Mouse (Mus musculus) intestine, postnatal 0 days (tissue): Measurements from ENCODE around the gene Cdk14. TPM values are rescaled to one million over a fixed set of nuclear protein-coding genes. Genes with fewer than 3 reads are reported as not detected.
"Not testable (repeated sequence)": the region's sequence is repeated elsewhere in the genome, so short reads cannot be mapped to it uniquely, and the experiment has no call there.

Source experiments
- ATAC-seq: fragments of 200-750 bp; cut with Nextera tagmentation; 2 replicates; pipeline ENCODE4 v1.8.0; 2017; ENCODE audit warnings: mild to moderate bottlenecking, moderate TSS enrichment, moderate library complexity
- H3K27ac ChIP-seq: fragments of 300-500 bp; sonication (generic); 2 replicates; pipeline ENCODE4 v1.5.1; 2014; ENCODE audit warnings: mild to moderate bottlenecking, low read depth, low read length, moderate library complexity
- H3K27me3 ChIP-seq: fragments of 300-500 bp; sonication (generic); replicated peaks from 2 replicates; pipeline ENCODE4 v1.6.1; 2014; ENCODE audit warnings: low read length, mixed read lengths; ENCODE audit not compliant: control insufficient read depth, insufficient read depth
- H3K36me3 ChIP-seq: fragments of 300-500 bp; sonication (generic); 2 replicates; pipeline ENCODE4 v1.6.1; 2014; ENCODE audit warnings: mild to moderate bottlenecking, moderate library complexity; ENCODE audit not compliant: control insufficient read depth, insufficient read depth
- H3K4me1 ChIP-seq: fragments of 300-500 bp; sonication (generic); replicated peaks from 2 replicates; pipeline ENCODE4 v1.6.1; 2014; ENCODE audit warnings: antibody characterized with exemption, low read length, mixed read lengths; ENCODE audit not compliant: control insufficient read depth, insufficient read depth
- H3K4me2 ChIP-seq: fragments of 300-500 bp; sonication (generic); replicated peaks from 2 replicates; pipeline ENCODE4 v1.6.1; 2014; ENCODE audit warnings: low read depth, mild to moderate bottlenecking, moderate library complexity
- H3K4me3 ChIP-seq: fragments of 300-500 bp; sonication (generic); 2 replicates; pipeline ENCODE4 v1.5.1; 2014; ENCODE audit warnings: low read depth, low read length
- H3K9ac ChIP-seq: fragments of 300-500 bp; sonication (generic); 2 replicates; pipeline ENCODE4 v1.6.1; 2014; ENCODE audit warnings: mild to moderate bottlenecking, low read depth, low read length
- H3K9me3 ChIP-seq: fragments of 300-500 bp; sonication (generic); 2 replicates; pipeline ENCODE4 v1.6.1; 2016; ENCODE audit warnings: mixed run types; ENCODE audit not compliant: control insufficient read depth
- CTCF ChIP-seq: sonication (generic); IDR thresholded peaks from 2 replicates; pipeline ENCODE4 v1.5.1; 2016; ENCODE audit warnings: low read depth, mild to moderate bottlenecking, control low read depth, antibody characterized with exemption, moderate library complexity
- WGBS: fragments of 180-500 bp; shearing (Covaris S2); extraction: QIAGEN DNeasy Blood & Tissue Kit; methylation state at CpG from one replicate; pipeline ENCODE4 v1.1.7; 2014; 5-methylcytosine and 5-hydroxymethylcytosine counted together
- polyA plus RNA-seq: library from polyadenylated mRNA; unstranded; fragments of >200 nt; fragmentation: Nextera tagmentation; extraction: Ambion mirVana; gene quantifications from 2 replicates; pipeline ENCODE4 v1.2.1, GENCODE M21; 2015

Gene Cdk14
- polyA plus RNA-seq, 1 experiment from 2014 or later: 4.4 TPM

DNA sequence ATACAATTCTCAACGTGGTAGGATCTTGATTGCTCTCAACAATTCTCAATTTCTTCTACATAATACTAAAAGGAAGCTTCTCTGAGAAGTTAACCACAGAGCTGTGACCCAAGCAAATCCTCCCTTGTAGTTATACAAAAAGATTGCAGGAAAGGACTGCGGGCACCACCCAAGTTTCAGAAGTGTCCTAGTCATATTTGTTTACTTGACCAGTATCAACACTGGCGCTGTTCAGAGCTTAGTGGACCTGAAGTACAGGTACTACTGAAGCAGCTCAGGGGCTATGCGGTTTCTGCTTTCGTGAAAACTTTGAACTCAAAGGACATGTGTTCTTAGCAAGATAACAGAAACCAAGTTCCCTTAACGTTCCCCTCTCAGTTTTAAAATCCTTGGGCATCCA lies 172.4 kb downstream of the Cdk14 start:
- H3K27me3 ChIP-seq: no peaks in the 10 kb centered on the region
- 86% methylated on average over 6 of the region's 6 CpGs for WGBS
- ATAC-seq: no peak

DNA sequence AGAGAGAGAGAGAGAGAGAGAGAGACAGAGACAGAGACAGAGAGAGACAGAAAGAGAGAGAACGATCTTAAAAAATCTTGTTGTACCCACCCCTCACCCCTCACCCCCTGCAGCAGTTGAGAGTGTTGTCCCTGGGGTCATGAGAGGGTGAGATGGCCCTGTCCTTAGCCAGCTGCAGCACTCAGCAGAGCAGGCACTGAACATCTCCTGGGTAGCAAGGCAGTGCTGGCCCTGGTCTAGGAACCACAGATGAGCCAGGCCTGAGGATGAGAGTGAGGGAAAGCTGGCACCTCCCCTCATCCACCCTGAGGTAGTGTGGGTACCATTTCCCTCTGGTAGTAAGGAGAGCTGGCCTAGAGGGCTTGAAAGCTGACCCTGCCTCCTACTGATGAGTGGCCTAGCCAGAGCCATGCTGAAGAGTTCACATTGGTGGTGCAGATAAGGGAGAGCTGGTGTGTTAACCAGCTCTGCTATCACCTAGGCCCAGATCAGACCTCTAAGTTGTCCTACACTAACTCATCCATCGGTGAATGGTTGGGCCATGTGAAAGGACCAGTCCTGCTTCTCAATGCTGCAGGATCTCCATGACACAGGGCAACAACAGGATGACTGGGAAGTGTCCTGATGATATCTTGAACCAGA lies 173.5 kb downstream of the Cdk14 start:
- Histone ChIP-seq H3K9ac (no peak overlapping the region), H3K36me3 (no peaks in the 10 kb centered on the region), H3K9me3 (no peaks in the 10 kb centered on the region), H3K27me3 (no peaks in the 10 kb centered on the region), H3K27ac (no peak overlapping the region), H3K4me3 (no peak overlapping the region), H3K4me1 (no peaks in the 10 kb centered on the region), H3K4me2 (no peak overlapping the region)
- no peak for ATAC-seq
- no peak for TF ChIP-seq CTCF
- 81% methylated on average over 2 of the region's 2 CpGs for WGBS

More for the DNA sequence above, 172.4 kb downstream of the Cdk14 start:
- H3K9ac ChIP-seq: no peak overlapping the region
- TF ChIP-seq CTCF: no peak
- H3K27ac ChIP-seq: no peak overlapping the region
- H3K9me3 ChIP-seq: no peaks in the 10 kb centered on the region
- H3K36me3 ChIP-seq: no peaks in the 10 kb centered on the region
- no peaks in the 10 kb centered on the region for H3K4me1 ChIP-seq
- H3K4me2 ChIP-seq: no peak overlapping the region
- no peak overlapping the region for H3K4me3 ChIP-seq

DNA sequence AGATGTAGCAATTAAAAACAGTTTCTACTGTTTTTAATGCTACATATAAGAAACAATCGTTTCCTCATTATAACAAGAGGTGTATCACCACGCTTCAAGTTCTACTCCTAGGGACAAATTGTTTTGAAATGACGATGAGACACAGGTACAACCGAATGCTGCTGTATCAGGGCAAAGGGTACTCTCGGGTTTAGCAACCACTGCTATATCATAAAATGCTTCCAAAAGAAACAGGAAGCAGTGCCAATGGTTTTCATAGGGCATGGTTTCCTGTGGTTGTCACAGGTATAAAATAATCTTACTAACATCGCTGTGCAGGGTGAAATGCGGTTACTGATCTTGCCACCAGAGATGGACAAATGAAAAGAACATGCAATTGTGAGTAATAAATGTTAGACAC lies 174.9 kb downstream of the Cdk14 start:
- Histone ChIP-seq H3K4me3 (no peak overlapping the region), H3K9ac (no peak overlapping the region), H3K9me3 (no peaks in the 10 kb centered on the region), H3K27me3 (no peaks in the 10 kb centered on the region), H3K36me3 (no peaks in the 10 kb centered on the region), H3K27ac (no peak overlapping the region), H3K4me2 (no peak overlapping the region), H3K4me1 (no peaks in the 10 kb centered on the region)
- no peak for ATAC-seq
- 93% methylated on average over 7 of the region's 7 CpGs for WGBS
- TF ChIP-seq CTCF: no peak

DNA sequence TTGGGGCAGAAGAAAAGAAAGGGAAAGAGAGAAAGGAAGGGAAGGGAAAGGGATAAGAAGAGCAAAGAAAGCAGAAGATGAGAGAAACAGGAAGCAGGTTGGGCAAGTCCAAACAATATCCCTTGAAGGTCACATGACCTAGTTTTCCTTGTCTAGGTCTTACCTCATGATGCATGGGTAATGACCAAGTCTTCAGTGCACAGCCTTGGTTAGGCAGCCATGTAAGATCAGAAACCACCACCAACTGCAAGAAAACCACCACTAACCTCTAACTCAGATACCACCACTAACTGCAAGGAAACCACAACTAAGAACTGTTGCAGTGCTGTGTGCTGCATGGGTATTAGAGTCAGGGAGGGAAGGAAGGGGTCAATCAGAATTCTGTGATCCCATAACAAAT lies 176.5 kb downstream of the Cdk14 start:
- no peak for ATAC-seq
- Histone ChIP-seq H3K4me2 (no peak overlapping the region), H3K27ac (no peak overlapping the region), H3K9me3 (no peaks in the 10 kb centered on the region), H3K4me3 (no peak overlapping the region), H3K4me1 (no peaks in the 10 kb centered on the region), H3K9ac (no peak overlapping the region), H3K27me3 (no peaks in the 10 kb centered on the region), H3K36me3 (no peaks in the 10 kb centered on the region)
- no peak for TF ChIP-seq CTCF

- Histone ChIP-seq H3K27ac (no peak overlapping the region), H3K27me3 (no peaks in the 10 kb centered on the region), H3K4me3 (no peak overlapping the region), H3K9ac (no peak overlapping the region), H3K4me2 (no peak overlapping the region), H3K4me1 (no peaks in the 10 kb centered on the region), H3K36me3 (no peaks in the 10 kb centered on the region), H3K9me3 (no peaks in the 10 kb centered on the region)
- no peak for ATAC-seq
- TF ChIP-seq CTCF: no peak
- WGBS: 97% methylated on average over 5 of the region's 5 CpGs
These were observed 177.4 kb downstream of the Cdk14 start for GRCm38 (mm10) chr5:5242704-5243103.

DNA sequence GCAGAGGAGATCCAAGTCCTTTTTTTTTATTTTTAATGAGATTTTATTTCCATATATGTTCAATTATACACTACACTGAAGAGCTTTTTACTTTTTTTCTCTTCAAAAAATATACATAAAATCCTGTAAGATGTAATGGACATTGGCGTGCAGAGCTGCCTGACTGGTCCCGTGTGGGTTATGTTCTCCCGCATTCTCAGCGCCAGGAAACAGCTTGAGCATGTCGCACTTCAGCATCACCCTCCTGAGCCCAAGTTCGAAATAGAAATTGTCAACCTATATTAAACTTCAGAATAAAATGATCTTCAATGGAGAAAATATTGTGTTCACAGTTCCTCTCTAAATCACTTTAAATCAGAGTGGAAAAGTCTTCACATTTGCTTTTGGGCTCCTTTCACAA lies 179.0 kb downstream of the Cdk14 start:
- ATAC-seq: no peak
- WGBS: 85% methylated on average over 6 of the region's 6 CpGs
- TF ChIP-seq CTCF: no peak

DNA sequence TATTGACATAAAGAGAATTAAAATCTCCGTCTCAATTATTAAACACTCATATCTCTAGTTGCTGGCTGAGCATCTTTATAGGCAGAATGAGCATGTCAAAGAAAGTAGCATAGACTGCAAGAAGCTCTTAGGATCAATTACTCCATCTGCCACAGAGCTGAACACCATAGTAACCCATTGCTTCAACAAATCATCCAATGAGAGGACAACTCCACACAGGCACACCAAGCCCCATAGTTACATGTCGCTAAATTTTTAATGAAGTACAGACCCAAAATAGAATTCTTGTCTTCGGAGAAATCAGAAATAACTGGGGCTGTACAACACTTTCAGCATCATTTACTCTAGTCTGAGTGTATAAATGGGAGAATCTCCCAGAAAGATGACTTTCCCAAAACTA lies 180.0 kb downstream of the Cdk14 start:
- no peak overlapping the region for H3K27ac ChIP-seq
- H3K9ac ChIP-seq: no peak overlapping the region
- ATAC-seq: no peak
- no peak overlapping the region for H3K4me2 ChIP-seq
- no peak for TF ChIP-seq CTCF
- no peak overlapping the region for H3K4me3 ChIP-seq
- WGBS: 92% methylated on average over 3 of the region's 3 CpGs
- no peaks in the 10 kb centered on the region for H3K9me3 ChIP-seq
- H3K27me3 ChIP-seq: no peaks in the 10 kb centered on the region
- no peaks in the 10 kb centered on the region for H3K36me3 ChIP-seq
- H3K4me1 ChIP-seq: no peaks in the 10 kb centered on the region

More for the DNA sequence above, 179.0 kb downstream of the Cdk14 start:
- Histone ChIP-seq H3K4me1 (no peaks in the 10 kb centered on the region), H3K9me3 (no peaks in the 10 kb centered on the region), H3K9ac (no peak overlapping the region), H3K4me2 (no peak overlapping the region), H3K27me3 (no peaks in the 10 kb centered on the region), H3K27ac (no peak overlapping the region), H3K4me3 (no peak overlapping the region), H3K36me3 (no peaks in the 10 kb centered on the region)

DNA sequence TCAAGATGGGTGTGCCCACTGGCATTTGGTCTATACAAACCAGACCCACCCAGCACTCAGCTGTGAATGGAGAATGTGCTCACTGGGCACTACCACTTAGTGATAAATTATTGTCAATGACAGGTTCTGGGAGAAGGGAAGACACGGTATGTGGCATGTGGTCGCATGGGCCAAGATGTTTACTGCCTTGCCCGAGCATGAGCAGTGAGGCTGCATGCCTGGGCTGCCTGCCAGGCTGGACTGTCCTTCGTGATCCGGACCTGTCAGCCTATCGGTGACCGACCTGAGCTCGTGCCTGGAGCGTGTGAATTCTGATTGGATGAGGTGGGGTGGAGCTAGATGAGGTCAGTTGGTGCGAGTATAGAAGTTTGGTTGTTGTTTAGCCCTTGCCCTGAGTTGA lies 185.2 kb downstream of the Cdk14 start:
- not testable (repeated sequence) for H3K27ac ChIP-seq, ATAC-seq, H3K27me3 ChIP-seq, H3K9me3 ChIP-seq, H3K36me3 ChIP-seq, H3K9ac ChIP-seq, H3K4me3 ChIP-seq, H3K4me1 ChIP-seq, H3K4me2 ChIP-seq
- WGBS: 89% methylated on average over 10 of the region's 10 CpGs
